Mouse (Mus musculus) lung, postnatal 14 days (tissue): ENCODE measurements around the gene Fchsd2.

Source experiments
- DNase-seq: peaks from one replicate; pipeline ENCODE4 v3.0.0; 2021

Fchsd2 gene

DNA sequence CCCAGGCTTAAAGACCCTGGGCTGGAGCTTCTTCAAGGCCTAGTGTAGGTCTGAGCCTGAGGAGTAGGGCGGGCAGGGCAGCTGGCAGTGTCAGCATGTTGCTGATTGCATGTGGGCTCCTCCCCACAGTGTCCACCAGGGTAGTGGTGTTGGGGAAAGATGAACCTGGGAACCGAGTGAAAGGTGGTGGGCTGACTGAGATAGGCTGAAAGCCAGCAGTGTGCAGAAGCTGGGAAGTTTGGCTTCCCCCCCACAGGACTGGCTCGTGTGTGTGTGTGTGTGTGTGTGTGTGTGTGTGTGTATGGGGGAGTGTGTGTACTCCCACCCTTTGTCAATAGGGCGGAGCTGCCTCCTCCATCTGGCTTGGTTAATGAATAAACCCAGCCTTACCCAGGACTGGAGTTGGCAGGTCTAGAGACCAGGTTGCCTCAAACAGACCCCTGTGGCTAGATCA lies 230.5 kb downstream of the Fchsd2 start:
- DNase-seq, result no peak

DNA sequence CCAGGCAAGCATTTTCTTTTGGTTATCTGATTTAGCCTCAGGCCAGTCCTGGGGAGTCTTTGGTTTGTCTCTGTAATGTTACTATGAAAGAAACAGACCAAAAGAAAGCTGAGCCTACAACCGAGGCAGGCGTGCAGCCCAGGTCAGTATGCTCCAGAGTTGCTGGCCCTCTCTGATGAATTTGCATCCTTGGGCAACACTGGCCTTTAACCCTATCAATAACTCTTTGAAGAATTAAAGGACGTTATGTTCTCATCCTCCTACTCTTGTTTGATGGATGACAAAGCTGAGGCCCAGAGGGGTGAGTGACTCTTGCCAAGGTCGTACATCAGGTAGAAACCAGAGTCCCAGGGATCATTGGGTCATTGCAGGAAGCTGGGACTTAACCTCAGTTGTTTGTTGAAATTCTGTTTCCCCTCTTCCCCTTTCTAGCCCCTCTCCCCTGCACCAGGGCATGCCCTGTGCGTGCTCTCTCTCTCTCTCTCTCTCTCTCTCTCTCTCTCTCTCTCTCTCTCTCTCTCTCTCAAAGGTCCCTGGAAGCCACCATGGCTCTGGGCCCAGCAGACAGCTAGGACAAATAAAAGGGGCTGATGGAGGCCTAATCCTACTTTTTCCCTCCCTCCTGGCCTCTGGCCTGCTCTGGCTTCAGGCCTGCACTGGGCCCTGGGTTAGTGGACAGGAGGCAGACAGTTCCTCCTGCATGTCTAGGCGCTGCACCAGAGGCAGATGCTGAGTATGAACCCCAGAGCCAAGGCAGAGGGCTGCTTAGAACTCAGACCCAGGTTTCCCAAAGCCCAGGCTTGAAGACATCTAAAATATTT lies 231.7 kb downstream of the Fchsd2 start:
- DNase-seq, result no peak

DNA sequence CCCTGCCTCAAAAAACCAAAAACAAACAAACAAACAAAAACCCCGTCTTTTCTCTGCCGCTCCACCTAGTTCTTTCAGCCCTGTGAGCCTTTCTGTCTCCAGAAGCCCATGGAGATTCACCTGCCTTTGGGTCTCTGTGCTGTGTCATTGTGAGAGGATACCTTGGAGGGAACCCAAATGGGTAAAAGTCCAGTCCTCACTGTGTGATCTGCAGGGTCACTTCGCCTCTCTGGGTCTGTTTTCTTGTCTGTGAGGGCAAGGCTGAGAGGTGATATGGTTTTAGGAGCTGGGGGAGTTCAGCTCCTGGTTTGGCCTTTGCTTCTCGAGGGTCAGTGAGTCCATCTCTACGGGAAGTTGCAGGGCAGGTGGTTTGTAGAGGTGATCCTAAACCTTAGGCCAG lies 233.3 kb downstream of the Fchsd2 start:
- no peak for DNase-seq

DNA sequence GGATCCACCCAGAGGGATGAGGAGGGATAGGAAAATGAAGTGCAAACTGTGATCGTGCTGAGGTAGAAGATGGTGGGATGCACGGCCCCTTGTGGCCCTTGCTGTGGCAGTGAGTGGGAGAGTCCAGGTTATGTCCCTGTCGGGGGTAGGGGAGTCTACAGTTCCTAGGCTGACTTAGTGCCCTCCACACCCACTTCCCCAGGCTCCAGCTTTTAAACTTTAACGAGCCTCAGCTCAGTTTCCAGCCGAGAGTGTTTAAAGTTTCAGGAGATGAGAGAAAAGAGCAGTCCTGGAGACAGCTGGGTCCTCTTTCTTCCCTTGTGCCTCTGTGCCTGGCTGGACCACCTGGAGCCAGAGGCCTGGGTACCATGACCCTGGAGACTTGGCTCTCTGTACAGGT lies 234.6 kb downstream of the Fchsd2 start:
- DNase-seq, result no peak

DNA sequence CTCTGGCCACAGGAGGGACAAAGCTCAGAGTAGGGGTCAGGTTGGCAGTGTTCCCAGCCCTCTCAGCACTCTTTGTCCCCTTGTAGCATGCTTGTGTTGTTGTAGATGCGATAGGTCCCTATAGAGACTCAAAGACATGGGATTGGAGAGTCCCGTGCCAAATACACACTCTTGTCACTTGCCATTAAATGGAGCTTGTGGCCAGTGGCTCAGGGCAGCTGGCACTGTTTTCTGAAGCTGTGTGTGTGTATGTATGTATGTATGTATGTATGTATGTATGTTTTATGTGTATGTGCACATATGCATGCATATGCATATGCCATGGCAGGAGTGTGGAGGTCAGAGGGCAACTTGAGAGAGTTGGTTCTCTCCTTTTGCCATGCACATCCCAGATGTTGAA lies 235.1 kb downstream of the Fchsd2 start:
- no peak for DNase-seq

DNA sequence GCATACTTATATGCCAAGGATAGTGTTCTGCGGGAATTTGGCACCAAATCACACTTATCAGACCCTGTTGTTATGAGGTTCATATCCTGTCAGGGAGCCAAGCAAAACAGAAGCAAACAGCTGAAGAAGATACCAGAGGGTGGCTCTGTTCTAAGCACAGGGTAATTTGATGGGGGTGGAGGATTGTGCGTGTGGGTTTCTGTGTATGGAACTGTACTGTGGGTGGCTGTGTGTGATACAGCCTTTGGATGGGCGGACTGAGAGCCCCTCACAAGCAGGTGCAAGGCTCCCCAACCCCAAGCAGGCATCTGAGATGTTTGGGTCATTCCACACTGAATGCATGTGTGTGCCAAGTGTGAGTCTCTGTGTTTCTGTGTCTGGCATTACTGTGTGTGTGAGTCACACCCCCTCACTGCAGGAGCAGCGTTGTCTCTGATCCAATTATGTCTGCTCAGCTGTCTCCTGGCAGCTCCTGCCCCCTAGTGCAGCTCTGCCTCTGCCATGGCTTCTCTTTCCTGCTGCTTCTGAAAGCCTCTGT lies 236.0 kb downstream of the Fchsd2 start:
- no peak for DNase-seq

DNA sequence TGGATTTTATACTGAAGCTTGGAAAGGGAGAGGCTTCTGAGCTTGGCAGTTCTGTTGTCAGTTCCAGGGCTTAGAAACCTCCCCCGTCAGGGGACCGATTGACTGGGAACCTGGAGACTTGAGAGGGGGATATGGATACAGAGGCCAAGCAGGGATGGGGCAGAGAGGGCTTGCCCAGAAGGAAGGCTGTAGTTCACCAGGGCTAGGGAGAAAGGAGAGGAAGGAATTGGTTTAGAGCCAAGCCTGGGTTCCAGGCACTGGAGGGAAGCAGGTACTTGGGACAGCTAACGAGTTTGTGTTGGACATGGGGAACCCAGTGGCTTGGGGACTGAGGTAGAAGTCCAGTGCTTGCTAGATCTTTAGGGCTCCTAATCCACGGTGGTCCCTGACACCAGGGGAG lies 236.9 kb downstream of the Fchsd2 start:
- no peak for DNase-seq

DNA sequence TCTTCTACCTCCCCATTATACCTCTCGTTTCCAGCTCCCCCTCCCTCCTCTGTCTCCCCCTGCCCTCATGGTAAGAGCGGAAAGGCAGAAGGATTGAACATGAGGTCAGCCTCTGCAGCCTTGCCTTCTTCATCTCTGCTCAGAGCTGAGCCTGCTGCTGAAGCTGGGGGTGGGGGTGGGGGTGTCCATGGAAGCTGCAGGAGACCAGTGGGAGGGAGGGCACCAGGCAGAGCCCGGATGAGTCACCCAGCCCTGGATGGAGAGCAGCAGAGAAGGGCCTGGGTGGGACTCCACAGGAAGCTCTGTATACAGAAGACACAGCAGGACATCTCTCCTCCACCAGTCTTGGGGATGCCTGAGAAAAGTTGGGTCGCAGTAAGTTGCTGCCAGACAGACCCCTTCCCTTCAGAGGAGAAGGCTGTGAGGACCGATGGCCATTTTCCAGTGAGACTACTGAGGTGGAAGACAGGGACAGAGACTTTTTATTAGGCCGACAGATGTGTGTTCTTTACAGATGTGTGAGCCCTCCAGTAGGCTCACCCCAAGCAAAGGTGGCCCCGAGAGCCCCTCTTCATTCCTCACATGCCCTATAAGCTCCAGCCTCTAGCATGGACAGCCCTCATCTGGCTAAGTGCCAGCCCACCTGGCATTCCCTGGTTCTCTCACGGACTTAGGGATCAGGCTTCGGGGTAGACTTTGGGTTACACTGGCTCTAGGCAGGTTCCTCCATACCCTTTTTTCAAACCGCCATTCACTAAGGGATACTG lies 237.6 kb downstream of the Fchsd2 start:
- DNase-seq, result no peak

DNA sequence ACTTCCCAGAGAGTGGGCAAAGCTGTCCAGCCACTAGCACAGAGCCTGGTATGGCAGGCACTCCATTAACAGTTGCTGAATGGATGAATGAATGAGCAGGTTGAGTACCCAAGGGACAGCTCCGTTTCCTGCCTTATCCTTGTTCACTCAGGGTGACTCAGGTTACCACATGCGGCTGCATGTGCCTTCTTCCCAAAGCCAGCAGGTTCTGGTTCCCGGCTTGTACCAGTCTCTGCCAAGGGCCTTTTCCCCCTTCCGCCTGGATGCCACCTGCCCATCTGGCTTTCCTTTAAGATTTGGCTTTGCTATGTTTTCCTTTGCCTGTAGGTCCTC lies 238.1 kb downstream of the Fchsd2 start:
- DNase-seq, result no peak

DNA sequence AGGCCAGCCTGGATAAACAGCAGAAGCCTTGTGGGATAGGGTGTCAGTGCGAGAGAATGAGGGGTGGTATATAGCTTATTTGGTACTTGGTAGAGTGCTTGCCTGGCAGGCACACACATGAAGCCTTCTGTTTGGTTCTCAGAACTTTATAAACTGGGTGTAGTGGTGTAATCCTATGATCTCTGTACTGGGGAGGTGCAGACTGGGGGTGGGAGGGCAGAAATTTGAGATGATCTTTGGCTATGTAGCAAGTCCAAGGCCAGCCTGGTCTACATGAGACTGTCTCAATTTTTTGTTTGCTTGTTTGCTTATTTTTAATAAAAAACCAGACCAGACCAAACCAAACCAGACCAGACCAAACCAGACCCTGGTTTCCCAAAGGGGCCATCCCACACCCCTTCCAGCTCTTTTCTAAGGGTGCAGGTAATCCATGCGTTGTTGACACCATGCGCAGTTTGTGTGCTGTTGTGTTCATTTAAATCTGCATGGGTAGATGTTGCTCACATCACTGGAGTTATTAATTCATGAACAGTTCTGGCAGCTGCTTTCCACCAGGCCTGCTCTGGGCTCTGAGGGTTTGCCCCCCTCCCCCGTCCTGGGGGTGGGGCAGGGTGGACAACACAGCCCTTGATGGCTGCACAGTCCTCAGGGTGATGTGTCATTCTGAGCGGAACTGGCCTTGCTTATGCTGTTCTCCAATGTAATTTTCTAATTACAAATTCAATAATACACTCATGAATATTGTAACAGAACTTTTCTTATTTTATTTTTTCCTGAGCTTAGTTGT lies 239.6 kb downstream of the Fchsd2 start:
- no peak for DNase-seq
